Mouse (Mus musculus): ENCODE measurements around the gene Tmem273.

Tmem273 gene

GRCm38 (mm10) chr14:32785556-32786130 is at the start of gene Tmem273:
Gene Tmem273, plus strand, starts transcription at chr14:32785963.
- no peak for ATAC-seq (ENCODE audit: low TSS enrichment)

- no peak for ATAC-seq (ENCODE audit: low TSS enrichment)
These were observed 49.2 kb upstream of the Tmem273 start for GRCm38 (mm10) chr14:32736561-32736960.

GRCm38 (mm10) chr14:32738586-32738985 is 47.2 kb upstream of the Tmem273 start:
- no peak for ATAC-seq (ENCODE audit: low TSS enrichment)

- no peak for ATAC-seq (ENCODE audit: low TSS enrichment)
These were observed 37.2 kb upstream of the Tmem273 start for GRCm38 (mm10) chr14:32748519-32748918.

- ATAC-seq (ENCODE audit: low TSS enrichment) = no peak
These were observed 35.0 kb upstream of the Tmem273 start for GRCm38 (mm10) chr14:32750727-32751126.

GRCm38 (mm10) chr14:32754286-32754685 is 31.5 kb upstream of the Tmem273 start:
- ATAC-seq (ENCODE audit: low TSS enrichment) = no peak

GRCm38 (mm10) chr14:32762177-32762576 is 23.6 kb upstream of the Tmem273 start:
- no peak for ATAC-seq (ENCODE audit: low TSS enrichment)

GRCm38 (mm10) chr14:32770563-32770962 is 15.2 kb upstream of the Tmem273 start:
- no peak for ATAC-seq (ENCODE audit: low TSS enrichment)

- no peak for ATAC-seq (ENCODE audit: low TSS enrichment)
These were observed 13.7 kb upstream of the Tmem273 start for GRCm38 (mm10) chr14:32772085-32772484.

GRCm38 (mm10) chr14:32772791-32773190 is 13.0 kb upstream of the Tmem273 start:
- no peak for ATAC-seq (ENCODE audit: low TSS enrichment)

GRCm38 (mm10) chr14:32773456-32773855 is 12.3 kb upstream of the Tmem273 start:
- ATAC-seq (ENCODE audit: low TSS enrichment) = no peak

GRCm38 (mm10) chr14:32776077-32776476 is 9.7 kb upstream of the Tmem273 start:
- no peak for ATAC-seq (ENCODE audit: low TSS enrichment)

GRCm38 (mm10) chr14:32778362-32778761 is 7.4 kb upstream of the Tmem273 start:
- no peak for ATAC-seq (ENCODE audit: low TSS enrichment)

GRCm38 (mm10) chr14:32782866-32783265 is 2.9 kb upstream of the Tmem273 start:
- ATAC-seq (ENCODE audit: low TSS enrichment) = no peak

GRCm38 (mm10) chr14:32784130-32784747 is 1.5 kb upstream of the Tmem273 start:
- ATAC-seq (ENCODE audit: low TSS enrichment) = no peak

- no peak for ATAC-seq (ENCODE audit: low TSS enrichment)
These were observed 1.0 kb upstream of the Tmem273 start for GRCm38 (mm10) chr14:32784748-32785134.

GRCm38 (mm10) chr14:32787691-32788090 is 1.9 kb downstream of the Tmem273 start:
- no peak for ATAC-seq (ENCODE audit: low TSS enrichment)

- no peak for ATAC-seq (ENCODE audit: low TSS enrichment)
These were observed 10.6 kb downstream of the Tmem273 start for GRCm38 (mm10) chr14:32796375-32796774.

- no peak for ATAC-seq (ENCODE audit: low TSS enrichment)
These were observed 12.0 kb downstream of the Tmem273 start for GRCm38 (mm10) chr14:32797803-32798202.

- ATAC-seq (ENCODE audit: low TSS enrichment) = no peak
These were observed 12.6 kb downstream of the Tmem273 start for GRCm38 (mm10) chr14:32798355-32798754.

GRCm38 (mm10) chr14:32800048-32800447 is 14.3 kb downstream of the Tmem273 start:
- ATAC-seq (ENCODE audit: low TSS enrichment) = no peak

- no peak for ATAC-seq (ENCODE audit: low TSS enrichment)
These were observed 15.4 kb downstream of the Tmem273 start for GRCm38 (mm10) chr14:32801016-32801661.

- ATAC-seq (ENCODE audit: low TSS enrichment) = no peak
These were observed 15.9 kb downstream of the Tmem273 start for GRCm38 (mm10) chr14:32801662-32802024.
